Mouse (Mus musculus) neural tube, embryonic 13.5 days (tissue): ENCODE measurements around the gene Prkab2. TPM values are rescaled to one million over a fixed set of nuclear protein-coding genes. Genes with fewer than 3 reads are reported as not detected.

Experiments used
- ATAC-seq: fragments of 200-750 bp; cut with Nextera tagmentation; 2 replicates; pipeline ENCODE4 v1.8.0; 2017; ENCODE audit warnings: low read depth, mild to moderate bottlenecking, moderate TSS enrichment, moderate library complexity
- H3K27ac ChIP-seq: fragments of 300-500 bp; sonication (generic); replicated peaks from 2 replicates; pipeline ENCODE4 v1.5.1; 2015; ENCODE audit warnings: moderate library complexity, mild to moderate bottlenecking, inconsistent platforms
- H3K27me3 ChIP-seq: fragments of 300-500 bp; sonication (generic); 2 replicates; pipeline ENCODE4 v1.6.1; 2015; ENCODE audit warnings: mild to moderate bottlenecking, inconsistent platforms
- H3K36me3 ChIP-seq: fragments of 300-500 bp; sonication (generic); 2 replicates; pipeline ENCODE4 v1.6.1; 2015; ENCODE audit warnings: mild to moderate bottlenecking, inconsistent platforms
- H3K4me1 ChIP-seq: fragments of 300-500 bp; sonication (generic); replicated peaks from 2 replicates; pipeline ENCODE4 v1.6.1; 2015; ENCODE audit warnings: inconsistent platforms
- H3K4me2 ChIP-seq: fragments of 300-500 bp; sonication (generic); 2 replicates; pipeline ENCODE4 v1.6.1; 2015; ENCODE audit warnings: inconsistent platforms, mild to moderate bottlenecking, moderate library complexity
- H3K4me3 ChIP-seq: fragments of 300-500 bp; sonication (generic); 2 replicates; pipeline ENCODE4 v1.5.1; 2015; ENCODE audit warnings: mild to moderate bottlenecking, inconsistent platforms
- H3K9ac ChIP-seq: fragments of 300-500 bp; sonication (generic); 2 replicates; pipeline ENCODE4 v1.6.1; 2015; ENCODE audit warnings: moderate library complexity, mild to moderate bottlenecking, inconsistent platforms
- H3K9me3 ChIP-seq: fragments of 300-500 bp; sonication (generic); 2 replicates; pipeline ENCODE4 v1.6.1; 2016; ENCODE audit warnings: inconsistent platforms
- WGBS: fragments of 180-500 bp; shearing (Covaris S2); methylation state at CpG from one replicate; pipeline ENCODE4 v1.1.7; 2015; 5-methylcytosine and 5-hydroxymethylcytosine counted together
- polyA plus RNA-seq: library from polyadenylated mRNA; unstranded; fragments of >200 nt; fragmentation: Nextera tagmentation; extraction: Ambion mirVana; gene quantifications from 2 replicates; pipeline ENCODE4 v1.2.1, GENCODE M21; 2015

Prkab2 gene
- polyA plus RNA-seq, 1 experiment from 2014 or later, result 11.6 TPM

DNA sequence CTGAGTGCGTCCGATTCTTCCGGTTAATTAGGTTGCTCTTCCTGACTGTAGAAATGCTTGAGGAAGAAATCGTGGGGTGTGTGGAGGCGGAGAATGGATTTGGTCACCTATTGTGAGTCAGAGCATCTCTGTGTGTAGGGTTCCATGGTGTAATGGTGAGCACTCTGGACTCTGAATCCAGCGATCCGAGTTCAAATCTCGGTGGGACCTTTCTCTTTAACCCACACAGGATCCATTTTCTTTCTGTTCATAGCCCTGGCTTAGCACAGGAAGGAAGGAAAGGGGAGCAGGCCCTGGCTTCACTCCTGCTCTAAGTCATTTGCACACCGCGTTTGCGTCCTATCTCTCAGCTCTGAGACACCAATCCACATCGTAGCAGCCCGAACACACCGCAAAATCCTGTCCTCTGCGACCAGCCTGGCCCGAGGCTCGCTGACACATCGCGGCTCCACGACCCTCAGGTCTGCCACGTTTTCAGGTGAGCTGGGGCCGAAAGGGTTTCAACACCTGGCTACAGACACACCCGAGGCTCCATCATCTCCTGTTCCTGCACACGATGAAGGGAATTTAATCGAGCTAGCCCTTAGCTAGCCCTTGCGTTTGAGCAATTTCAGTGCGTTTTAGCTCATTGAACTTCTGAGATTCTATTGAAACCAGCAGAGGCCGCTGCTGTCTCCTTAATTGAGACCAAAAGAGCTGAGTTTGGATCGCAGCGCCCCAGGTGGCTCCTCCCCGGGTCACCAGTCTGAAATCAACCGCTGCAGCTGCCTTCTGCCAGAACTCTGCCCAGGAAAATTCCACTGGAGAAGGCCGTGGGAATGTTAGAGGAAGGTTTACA lies 23.5 kb downstream of the Prkab2 start:
- Histone ChIP-seq H3K4me3 (peak overlapping the region; percentile 39), H3K9ac (peak overlapping the region; percentile 66), H3K4me2 (peak overlapping the region; percentile 71), H3K4me1 (peaks cover 27% of the 10 kb centered on the region), H3K27me3 (peaks cover 31% of the 10 kb centered on the region), H3K9me3 (no peaks in the 10 kb centered on the region), H3K27ac (no peak overlapping the region), H3K36me3 (no peaks in the 10 kb centered on the region)
- peak; percentile 66 for ATAC-seq
- WGBS, result 2% methylated on average over 33 of the region's 33 CpGs

DNA sequence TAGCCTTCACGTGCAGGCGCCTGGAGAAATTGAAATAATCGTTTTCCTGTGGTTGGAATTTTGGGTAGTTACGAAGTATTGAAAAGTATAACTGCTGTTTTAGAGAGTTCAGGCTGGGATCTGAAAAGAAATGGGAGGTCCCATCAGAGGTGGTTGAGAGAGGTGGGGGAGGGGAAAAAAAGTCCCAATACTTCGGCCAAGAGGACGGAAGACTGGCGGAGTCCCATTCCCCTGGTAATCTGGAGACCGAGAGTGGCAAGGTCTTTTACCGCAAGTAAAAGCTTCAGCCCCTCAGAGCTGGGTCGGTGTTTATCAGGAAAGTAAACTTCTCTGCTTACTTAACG lies 24.1 kb downstream of the Prkab2 start:
- H3K4me1 ChIP-seq, result peaks cover 27% of the 10 kb centered on the region
- H3K36me3 ChIP-seq, result no peaks in the 10 kb centered on the region
- WGBS, result 2% methylated on average over 11 of the region's 11 CpGs
- peak overlapping the region; percentile 39 for H3K4me3 ChIP-seq
- H3K9me3 ChIP-seq, result no peaks in the 10 kb centered on the region
- no peak for ATAC-seq
- peak overlapping the region; percentile 66; the same call in 1 of the 2 replicates for H3K9ac ChIP-seq
- no peak overlapping the region for H3K27ac ChIP-seq
- peaks cover 34% of the 10 kb centered on the region for H3K27me3 ChIP-seq
- H3K4me2 ChIP-seq, result peak overlapping the region; percentile 71

DNA sequence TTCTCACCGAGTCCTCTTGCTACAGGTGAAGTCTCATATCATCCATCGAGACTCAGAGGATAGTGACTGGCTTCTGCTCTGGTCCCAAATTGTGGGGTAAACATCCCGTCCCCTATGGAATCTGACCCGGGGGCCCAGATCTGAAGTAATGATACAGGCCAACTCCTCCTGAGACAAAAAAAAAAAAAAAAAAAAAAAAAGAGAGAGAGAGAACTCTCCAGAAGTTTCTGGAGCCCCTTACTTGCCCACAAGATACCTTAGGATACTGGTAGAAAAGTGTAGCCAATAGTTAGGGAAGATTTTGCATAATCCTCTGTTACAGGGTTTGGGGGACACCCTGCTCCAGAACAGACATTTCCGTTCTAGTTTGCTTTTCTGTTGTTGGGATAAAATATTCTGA lies 24.6 kb downstream of the Prkab2 start:
- Histone ChIP-seq H3K9me3 (no peaks in the 10 kb centered on the region), H3K4me2 (peak overlapping the region; percentile 71), H3K4me3 (no peak overlapping the region), H3K36me3 (no peaks in the 10 kb centered on the region), H3K9ac (no peak overlapping the region), H3K27me3 (peaks cover 34% of the 10 kb centered on the region), H3K27ac (no peak overlapping the region), H3K4me1 (peaks cover 27% of the 10 kb centered on the region)
- WGBS, result 24% methylated on average over 5 of the region's 5 CpGs
- no peak for ATAC-seq

DNA sequence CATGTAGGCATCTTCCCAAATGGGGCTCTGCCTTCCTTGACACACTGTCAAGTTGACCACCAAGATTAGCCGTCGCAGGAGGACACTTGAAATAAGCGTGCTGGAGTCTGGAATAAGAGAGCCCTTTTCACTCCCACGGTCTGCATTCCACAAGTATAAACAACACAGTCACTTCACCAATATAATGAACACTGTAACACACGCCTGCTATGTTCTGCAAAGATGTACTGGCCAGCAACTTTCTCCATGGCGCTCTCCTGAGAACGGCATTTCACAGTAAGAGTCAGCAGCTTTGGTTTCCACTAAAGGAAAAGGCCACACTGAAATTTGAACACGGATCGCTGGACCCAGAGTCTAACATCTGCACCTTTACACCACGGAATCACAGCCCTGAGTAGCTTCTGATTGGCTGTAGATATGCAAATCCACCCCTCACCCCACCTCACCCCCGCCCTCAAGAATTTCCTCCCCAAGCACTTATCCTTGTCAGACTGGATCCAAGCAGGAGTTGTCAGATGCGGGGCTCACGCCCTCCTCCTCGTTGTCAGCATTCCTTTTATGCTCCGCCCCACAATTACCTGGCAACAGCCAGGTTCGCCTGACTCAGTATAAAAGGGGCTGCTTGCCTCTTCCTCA lies 25.7 kb downstream of the Prkab2 start:
- ATAC-seq, result no peak
- H3K4me2 ChIP-seq, result 0 out of 2 replicates have a peak overlapping the region, but pooled peaks have one; percentile 13
- no peaks in the 10 kb centered on the region for H3K36me3 ChIP-seq
- peaks cover 34% of the 10 kb centered on the region for H3K27me3 ChIP-seq
- peaks cover 27% of the 10 kb centered on the region for H3K4me1 ChIP-seq
- no peak overlapping the region for H3K27ac ChIP-seq
- 12% methylated on average over 16 of the region's 16 CpGs for WGBS
- H3K4me3 ChIP-seq, result no peak overlapping the region
- no peaks in the 10 kb centered on the region for H3K9me3 ChIP-seq
- H3K9ac ChIP-seq, result no peak overlapping the region

DNA sequence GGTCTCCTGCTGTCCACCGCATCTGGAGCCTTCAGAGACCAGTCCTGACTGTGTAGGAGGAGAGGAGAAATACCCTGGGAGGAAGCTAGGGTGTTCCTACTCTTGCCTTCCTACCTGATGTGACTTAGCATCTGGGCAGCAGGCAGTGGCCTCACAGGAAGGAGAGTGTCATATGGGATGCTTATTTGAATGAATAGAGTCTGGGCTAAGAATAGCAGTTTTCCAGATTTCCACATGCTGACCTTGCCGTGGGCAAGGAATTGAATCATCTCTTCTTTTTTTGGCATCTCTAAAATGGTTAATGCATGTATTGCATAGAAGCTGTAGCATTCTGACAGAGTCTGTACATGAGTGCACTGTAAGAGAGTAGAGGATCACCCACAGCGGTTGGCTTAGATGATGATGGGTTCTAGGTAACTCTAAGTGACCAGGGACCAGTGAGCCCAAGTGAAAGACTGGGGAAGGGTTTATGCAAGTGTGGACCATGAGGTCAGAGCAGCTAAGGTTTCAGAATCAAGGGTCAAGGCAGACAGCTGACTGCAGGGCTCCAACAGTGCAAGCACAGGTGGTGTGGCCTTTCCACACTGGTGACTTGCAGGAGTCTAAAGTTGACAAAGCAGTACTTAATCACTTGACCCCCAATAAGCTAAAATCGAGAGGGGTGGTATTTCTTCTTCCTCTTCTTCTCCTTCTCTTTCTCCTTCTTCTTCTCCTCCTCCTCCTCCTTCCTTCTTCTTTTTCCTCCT lies 28.6 kb downstream of the Prkab2 start:
- 80% methylated on average over 4 of the region's 4 CpGs for WGBS
- ATAC-seq, result no peak
- Histone ChIP-seq H3K4me1 (peaks cover 22% of the 10 kb centered on the region), H3K4me3 (no peak overlapping the region), H3K36me3 (peaks cover 16% of the 10 kb centered on the region), H3K27me3 (peaks cover 34% of the 10 kb centered on the region), H3K9me3 (no peaks in the 10 kb centered on the region), H3K27ac (no peak overlapping the region), H3K9ac (no peak overlapping the region), H3K4me2 (no peak overlapping the region)

DNA sequence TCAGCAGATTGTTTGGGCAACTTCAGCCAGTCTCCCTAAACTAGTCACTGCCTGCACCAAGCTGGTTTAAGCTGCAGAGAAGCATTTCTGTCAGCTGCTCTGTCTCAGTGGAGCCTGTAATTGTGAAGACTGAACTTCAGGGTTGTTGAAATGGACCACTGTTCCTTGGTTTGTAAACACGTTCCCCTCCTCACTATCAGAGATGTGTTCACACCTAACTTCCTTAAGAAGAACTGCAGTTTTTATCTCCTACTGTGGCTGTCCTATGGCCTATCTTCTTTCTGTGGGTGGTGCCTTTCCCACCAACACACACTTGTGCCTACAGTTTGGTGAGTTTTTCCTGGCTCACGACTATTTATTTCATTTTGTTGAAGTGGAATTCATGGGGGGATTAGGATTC lies 31.3 kb downstream of the Prkab2 start:
- WGBS, result 85% methylated on average over 2 of the region's 2 CpGs
- H3K4me1 ChIP-seq, result 0 out of 2 replicates have a peak, but pooled peaks cover 5% of the 10 kb centered on the region
- H3K27ac ChIP-seq, result no peak overlapping the region
- no peaks in the 10 kb centered on the region for H3K9me3 ChIP-seq
- no peak overlapping the region for H3K4me3 ChIP-seq
- peaks cover 12% of the 10 kb centered on the region for H3K27me3 ChIP-seq
- peaks cover 30% of the 10 kb centered on the region for H3K36me3 ChIP-seq
- no peak overlapping the region for H3K4me2 ChIP-seq
- H3K9ac ChIP-seq, result no peak overlapping the region
- ATAC-seq, result no peak

DNA sequence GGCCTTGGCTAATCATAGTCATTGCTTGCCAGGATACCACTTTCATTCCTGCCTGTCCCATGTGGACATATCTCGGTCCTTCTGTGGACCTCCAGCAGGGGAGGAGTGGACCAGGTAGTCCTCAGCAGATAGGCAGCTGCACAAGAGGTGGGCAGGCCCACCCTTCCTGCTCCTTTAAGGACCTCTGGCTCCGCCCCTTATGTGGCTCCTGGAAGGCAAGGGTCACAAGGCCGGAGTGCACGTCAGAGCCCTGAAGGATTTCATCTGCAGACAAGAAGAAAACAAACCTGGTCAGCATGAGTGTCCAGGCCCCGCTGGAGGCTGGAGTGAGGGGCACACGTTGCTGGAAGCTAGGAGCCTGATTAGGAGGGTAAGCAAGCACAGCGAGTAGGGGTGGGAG lies 32.6 kb downstream of the Prkab2 start:
- WGBS, result 71% methylated on average over 7 of the region's 7 CpGs
- Histone ChIP-seq H3K4me2 (no peak overlapping the region), H3K9me3 (no peaks in the 10 kb centered on the region), H3K27me3 (peaks cover 8% of the 10 kb centered on the region; the same call in 1 of the 2 replicates), H3K9ac (no peak overlapping the region), H3K27ac (no peak overlapping the region), H3K4me1 (0 out of 2 replicates have a peak, but pooled peaks cover 5% of the 10 kb centered on the region), H3K36me3 (peaks cover 43% of the 10 kb centered on the region), H3K4me3 (no peak overlapping the region)
- ATAC-seq, result no peak

DNA sequence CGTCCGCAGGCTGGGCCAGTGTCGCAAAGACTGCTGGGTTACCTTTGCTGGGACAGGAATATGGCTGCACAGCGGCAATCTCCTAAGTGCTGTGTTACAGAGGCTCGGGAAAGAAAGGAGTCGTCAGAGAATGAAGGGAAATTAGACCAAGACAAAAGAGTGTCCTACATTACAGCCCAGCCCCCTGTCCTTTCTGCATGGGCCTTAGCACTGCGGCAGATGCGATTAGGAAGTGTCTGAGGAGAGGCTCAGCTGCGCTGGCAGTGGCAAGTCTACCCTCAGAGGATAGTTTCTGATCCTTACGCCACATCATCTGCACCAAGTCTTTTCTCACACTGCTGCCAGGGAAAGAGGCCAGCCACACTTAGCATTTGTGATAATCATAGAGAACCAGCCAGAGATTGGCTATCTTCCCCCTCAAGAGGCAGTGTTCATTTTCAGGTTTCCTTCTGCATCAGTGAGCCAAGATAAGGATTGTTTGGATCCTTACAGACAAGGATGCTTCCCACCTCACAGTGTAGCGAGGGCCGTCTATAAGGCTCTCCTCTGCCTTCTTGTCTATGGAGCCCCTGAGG lies 33.5 kb downstream of the Prkab2 start:
- ATAC-seq, result no peak
- WGBS, result 47% methylated on average over 12 of the region's 12 CpGs
- Histone ChIP-seq H3K4me1 (0 out of 2 replicates have a peak, but pooled peaks cover 5% of the 10 kb centered on the region), H3K36me3 (peaks cover 47% of the 10 kb centered on the region), H3K27me3 (peaks cover 3% of the 10 kb centered on the region; the same call in 1 of the 2 replicates), H3K9ac (no peak overlapping the region), H3K9me3 (no peaks in the 10 kb centered on the region), H3K27ac (no peak overlapping the region), H3K4me2 (no peak overlapping the region), H3K4me3 (no peak overlapping the region)

DNA sequence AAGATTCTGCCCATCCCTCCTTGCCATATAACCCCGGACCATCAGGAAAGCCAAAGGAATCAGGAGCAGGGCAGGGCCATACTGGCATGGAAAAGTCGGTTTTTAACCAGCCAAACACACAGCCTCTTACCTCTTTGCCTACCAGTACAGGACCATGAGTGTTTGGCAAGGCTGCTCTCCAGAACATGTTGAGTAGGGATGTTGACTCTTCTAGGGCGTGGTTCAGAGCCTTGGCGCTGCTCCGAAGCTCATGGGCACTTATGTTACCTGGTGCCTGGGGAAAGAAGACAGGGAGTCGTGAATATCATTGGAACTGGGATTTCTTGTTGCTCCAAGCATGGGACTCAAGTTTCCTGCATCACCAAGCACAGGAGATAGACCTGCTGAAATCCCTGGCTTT lies 35.8 kb downstream of the Prkab2 start:
- Histone ChIP-seq H3K27me3 (no peaks in the 10 kb centered on the region), H3K4me1 (0 out of 2 replicates have a peak, but pooled peaks cover 5% of the 10 kb centered on the region), H3K27ac (no peak overlapping the region), H3K9ac (no peak overlapping the region), H3K4me2 (no peak overlapping the region), H3K36me3 (peaks cover 47% of the 10 kb centered on the region), H3K9me3 (no peaks in the 10 kb centered on the region), H3K4me3 (no peak overlapping the region)
- WGBS, result 92% methylated on average over 6 of the region's 6 CpGs
- no peak for ATAC-seq

DNA sequence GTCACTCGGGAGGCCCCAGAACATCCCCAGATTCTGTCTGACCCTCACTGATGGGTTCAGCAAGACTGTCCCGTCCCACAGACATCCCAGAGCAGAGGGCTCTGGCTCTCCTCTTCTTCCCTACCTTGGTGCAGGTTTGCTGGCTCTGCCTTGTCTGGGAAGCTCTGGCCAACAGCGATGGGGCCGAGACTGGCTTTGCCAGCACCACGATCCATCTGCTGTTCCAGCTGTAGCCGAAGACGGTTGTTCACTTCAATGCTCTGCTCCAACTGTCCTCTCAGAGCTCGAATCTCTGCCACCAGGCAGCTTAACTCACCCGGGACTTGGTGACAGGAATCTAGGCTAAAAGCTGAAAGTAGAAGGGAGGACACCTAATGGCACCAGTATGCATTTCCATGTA lies 38.9 kb downstream of the Prkab2 start:
- Histone ChIP-seq H3K9ac (no peak overlapping the region), H3K9me3 (no peaks in the 10 kb centered on the region), H3K4me1 (no peaks in the 10 kb centered on the region), H3K4me2 (no peak overlapping the region), H3K4me3 (no peak overlapping the region), H3K27ac (no peak overlapping the region), H3K36me3 (peaks cover 45% of the 10 kb centered on the region), H3K27me3 (no peaks in the 10 kb centered on the region)
- ATAC-seq, result no peak
- 91% methylated on average over 9 of the region's 9 CpGs for WGBS

DNA sequence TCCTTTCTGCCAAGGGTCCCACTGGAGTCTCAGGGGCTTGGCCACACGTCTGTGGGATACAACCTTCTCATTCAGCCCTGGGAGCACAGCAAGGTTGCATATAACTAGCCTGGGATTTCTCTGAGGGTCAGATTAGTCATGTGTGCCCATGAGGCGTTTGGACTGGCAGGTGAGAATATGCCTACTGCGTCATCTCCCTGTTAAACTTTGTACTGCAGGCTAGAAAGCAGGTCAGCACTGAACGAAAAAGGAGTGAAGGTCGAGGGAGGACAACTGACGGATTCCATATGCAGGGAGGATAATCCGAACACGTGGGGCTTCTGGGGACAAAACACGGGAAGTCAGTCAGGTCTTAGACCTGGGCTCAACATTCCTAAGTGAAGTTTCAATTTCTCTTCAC lies 39.3 kb downstream of the Prkab2 start:
- Histone ChIP-seq H3K27ac (no peak overlapping the region), H3K9me3 (no peaks in the 10 kb centered on the region), H3K9ac (no peak overlapping the region), H3K4me3 (no peak overlapping the region), H3K27me3 (no peaks in the 10 kb centered on the region), H3K4me1 (no peaks in the 10 kb centered on the region), H3K4me2 (no peak overlapping the region), H3K36me3 (peaks cover 49% of the 10 kb centered on the region)
- 85% methylated on average over 9 of the region's 9 CpGs for WGBS
- no peak for ATAC-seq

DNA sequence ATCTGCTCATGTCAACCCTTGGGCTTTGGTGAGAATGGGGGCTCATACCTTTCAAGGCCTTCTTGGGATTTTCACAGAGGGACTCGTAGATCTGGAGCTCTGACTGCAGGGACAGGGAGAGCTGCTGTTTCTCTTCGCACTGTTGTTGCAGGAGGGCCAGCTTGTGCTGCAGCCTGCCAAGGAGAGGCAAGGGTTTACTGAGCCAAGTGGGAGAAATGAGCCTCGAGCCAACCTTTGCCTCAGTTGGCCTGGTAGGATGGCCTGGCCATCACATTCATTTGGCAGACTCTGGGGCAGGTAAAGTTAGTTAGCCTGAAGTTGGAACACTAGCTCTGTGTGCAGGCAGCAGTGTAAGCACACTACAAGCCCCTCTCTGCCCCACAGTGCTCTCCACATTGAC lies 41.1 kb downstream of the Prkab2 start:
- Histone ChIP-seq H3K36me3 (peaks cover 50% of the 10 kb centered on the region), H3K27me3 (no peaks in the 10 kb centered on the region), H3K27ac (no peak overlapping the region), H3K9ac (no peak overlapping the region), H3K4me2 (no peak overlapping the region), H3K4me1 (no peaks in the 10 kb centered on the region), H3K4me3 (no peak overlapping the region), H3K9me3 (no peaks in the 10 kb centered on the region)
- whole genome bisulfite sequencing, result 76% methylated on average over 3 of the region's 3 CpGs
- no peak for ATAC-seq
